ENCODE assay signal across 8 mouse cellular contexts in the genomic region with DNA sequence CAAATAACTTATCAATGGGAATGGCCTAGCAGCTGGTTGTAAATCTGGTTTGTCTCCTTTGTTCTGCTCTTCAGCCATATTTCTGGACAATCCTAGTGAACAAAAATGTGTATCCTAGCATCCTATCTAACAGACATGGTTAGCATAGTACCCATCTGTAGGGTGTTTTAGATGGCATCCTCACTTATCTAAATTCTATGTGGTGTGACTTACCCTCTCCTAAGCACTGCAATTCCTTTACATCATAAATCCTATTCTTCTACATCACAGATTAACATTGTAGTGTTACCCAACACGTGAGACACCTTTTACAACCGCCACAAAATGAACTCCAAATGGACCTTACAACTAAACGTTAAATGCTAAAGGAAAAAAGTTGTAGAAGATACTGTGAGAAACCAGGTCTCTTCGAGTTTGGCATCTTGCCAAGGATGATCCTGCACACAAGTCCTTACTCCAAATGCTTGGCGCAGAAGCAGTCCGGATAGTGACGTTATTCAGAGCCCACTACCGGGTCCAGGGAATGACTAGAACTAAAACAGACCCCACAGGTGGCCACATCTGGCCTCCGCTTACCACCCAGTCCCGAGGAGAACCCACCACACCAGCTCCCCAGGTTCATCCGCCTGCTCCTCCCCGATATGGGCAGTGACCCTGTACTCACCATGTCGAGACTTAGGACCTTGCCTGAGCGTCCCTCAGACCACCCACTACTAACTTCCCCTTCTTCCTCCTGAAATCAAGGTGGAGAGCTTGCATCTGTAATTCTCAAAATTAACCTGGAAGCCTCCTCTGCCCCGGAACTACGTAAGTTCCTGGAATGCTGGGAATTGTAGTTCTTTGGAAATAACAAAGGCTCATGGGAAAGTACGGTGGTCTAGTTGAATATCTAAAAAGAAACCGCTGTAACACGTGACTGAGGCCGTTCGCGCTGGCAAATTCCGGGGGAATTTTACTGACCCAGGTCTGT. TPM values are rescaled to one million over a fixed set of nuclear protein-coding genes. Genes with fewer than 3 reads are reported as not detected.
DNase-seq lines count a peak whose midpoint lies in the region; ATAC-seq and TF ChIP-seq lines count a peak whose summit lies in the region.

A gene (minus strand): TSS at position 753 of the 970 bp plus-strand sequence.

- ATAC-seq in frontal cortex, adult (ENCODE audit: low TSS enrichment): peak; percentile 97
- ATAC-seq in lung, embryonic 15.5 days (ENCODE audit: borderline replicate concordance, extremely low read depth, low FRiP score, low TSS enrichment): peak; percentile 91

- H3K4me3 ChIP-seq in cerebellum, adult 2 months (replicated peaks; ENCODE audit: insufficient read depth, low read depth, low read length): peak within 1 kb of the TSS; percentile 84
- peak within 1 kb of the TSS; percentile 85 for H3K4me3 ChIP-seq in hindbrain, embryonic 10.5 days
- H3K4me3 ChIP-seq in lung, embryonic 15.5 days: peak within 1 kb of the TSS; percentile 75

- TF ChIP-seq POLR2A in cerebellum, adult 2 months (IDR thresholded peaks at IDR 0.05; ENCODE audit: borderline replicate concordance, insufficient read depth, low read length): peak; percentile 56; the same call in 1 of the 2 replicates

- peaks cover 13% of the 10 kb centered on the region for H3K9me3 ChIP-seq in hindbrain, embryonic 10.5 days
- H3K9me3 ChIP-seq in lung, embryonic 15.5 days: no peaks in the 10 kb centered on the region

- no peaks in the 10 kb centered on the region for H3K4me1 ChIP-seq in cerebellum, adult 2 months (ENCODE audit: control insufficient read depth, insufficient read depth, low read length)
- peaks cover 13% of the 10 kb centered on the region for H3K4me1 ChIP-seq in hindbrain, embryonic 10.5 days (replicated peaks)
- H3K4me1 ChIP-seq in lung, embryonic 15.5 days: peaks cover 11% of the 10 kb centered on the region

- H3K36me3 ChIP-seq in hindbrain, embryonic 10.5 days: peaks cover 30% of the 10 kb centered on the region
- peaks cover 25% of the 10 kb centered on the region for H3K36me3 ChIP-seq in lung, embryonic 15.5 days

- H3K9ac ChIP-seq in lung, embryonic 15.5 days: peak within 1 kb of the TSS; percentile 63

- WGBS in cerebellum, adult 2 months: 1% methylated on average over 23 of the region's 23 CpGs
- WGBS in hindbrain, embryonic 10.5 days: 3% methylated on average over 23 of the region's 23 CpGs
- WGBS in lung, embryonic 15.5 days: 3% methylated on average over 23 of the region's 23 CpGs

- DNase-seq in NIH3T3 (ENCODE audit: low read depth): peak; percentile 87
- peak; percentile 70 to 90 for DNase-seq in cerebellum, adult 2 months
- DNase-seq in hindbrain, embryonic 10.5 days (ENCODE audit: low spot score): peak; percentile 69
- peak; percentile 85 for DNase-seq in layer of hippocampus, adult 9-10 months (ENCODE audit: low spot score)
- peak; percentile 43 for DNase-seq in ovary, adult 18-20 months (ENCODE audit: low spot score)
- peak; percentile 89 for DNase-seq in thymus, postnatal 0 days (ENCODE audit: low spot score)

- peak within 1 kb of the TSS; percentile 64 for H3K4me2 ChIP-seq in lung, embryonic 15.5 days

- no peak for TF ChIP-seq CTCF in cerebellum, adult 2 months (IDR thresholded peaks at IDR 0.05; ENCODE audit: borderline replicate concordance, insufficient read depth, low read depth, low read length)

- no peak within 1 kb of the TSS for H3K27ac ChIP-seq in cerebellum, adult 2 months (ENCODE audit: insufficient read depth, low read length)
- peak within 1 kb of the TSS; percentile 87 for H3K27ac ChIP-seq in hindbrain, embryonic 10.5 days
- no peak within 1 kb of the TSS for H3K27ac ChIP-seq in lung, embryonic 15.5 days

- no peaks in the 10 kb centered on the region for H3K27me3 ChIP-seq in cerebellum, adult 2 months (ENCODE audit: control insufficient read depth, insufficient read depth, low read length)
- no peaks in the 10 kb centered on the region for H3K27me3 ChIP-seq in hindbrain, embryonic 10.5 days (ENCODE audit: insufficient read depth, poor library complexity, severe bottlenecking)
- no peaks in the 10 kb centered on the region for H3K27me3 ChIP-seq in lung, embryonic 15.5 days

RNA-seq across cellular contexts. Expression of the gene that starts here (rescaled TPM):
- 11.2 and 11.3 TPM in 2 replicates for polyA plus RNA-seq in cerebellum, adult 2 months (2012; rRNA removed)
- polyA plus RNA-seq in hindbrain, embryonic 10.5 days (2016; fragmentation: Nextera tagmentation; extraction: Ambion mirVana): 4.4 and 5.1 TPM in 2 replicates
- 4.6 and 5.0 TPM in 2 replicates for polyA plus RNA-seq in lung, embryonic 15.5 days (2015; fragmentation: Nextera tagmentation; extraction: Ambion mirVana)
- polyA plus RNA-seq in thymus, postnatal 0 days (2015; fragmentation: Nextera tagmentation; extraction: Ambion mirVana): 4.5 and 5.6 TPM in 2 replicates
